Mouse (Mus musculus): ENCODE measurements around the gene Cyp4a12a.
"Not testable (repeated sequence)": the region's sequence is repeated elsewhere in the genome, so short reads cannot be mapped to it uniquely, and the experiment has no call there.

- not testable (repeated sequence) for TF ChIP-seq CTCF (IDR thresholded peaks at IDR 0.05; ENCODE audit: low read depth, low read length); GATA1 (IDR thresholded peaks at IDR 0.05; ENCODE audit: borderline replicate concordance, low read length); TAL1 (conservative IDR thresholded peaks at IDR 0.05; ENCODE audit: low read depth, low read length); POLR2AphosphoS5 (IDR thresholded peaks at IDR 0.05; ENCODE audit: insufficient replicate concordance, low read depth, low read length); GATA2 (IDR thresholded peaks at IDR 0.05; ENCODE audit: borderline replicate concordance, low read depth, low read length)
Observed at GRCm38 (mm10) chr4:115281231-115281767, 17.5 kb upstream of the Cyp4a12a start.

Data from G1E (cell line).